Mouse (Mus musculus) heart, postnatal 4 days (tissue): ENCODE measurements around the gene Rasip1. TPM values are rescaled to one million over a fixed set of nuclear protein-coding genes. Genes with fewer than 3 reads are reported as not detected.
"Not testable (repeated sequence)": the region's sequence is repeated elsewhere in the genome, so short reads cannot be mapped to it uniquely, and the experiment has no call there.

Experiments
- DNase-seq: peaks from one replicate; pipeline ENCODE4 v3.0.0; 2021
- total RNA-seq, 2 experiments: library from RNA; stranded (reverse); gene quantifications; 2 replicates each; pipeline ENCODE4 v1.2.3; 2021

Rasip1 gene
- total RNA-seq, 2 experiments from 2014 or later: 50.0 to 50.5 TPM

- DNase-seq: no peak
Observed at GRCm38 (mm10) chr7:45644872-45645590, 17.7 kb downstream of the Rasip1 start.

- DNase-seq: no peak
Observed at GRCm38 (mm10) chr7:45645591-45645971, 18.3 kb downstream of the Rasip1 start.

GRCm38 (mm10) chr7:45646671-45647070, 19.4 kb downstream of the Rasip1 start:
- no peak for DNase-seq

GRCm38 (mm10) chr7:45649351-45649750, 22.1 kb downstream of the Rasip1 start:
- DNase-seq: peak; percentile 66

GRCm38 (mm10) chr7:45650484-45650883, 23.2 kb downstream of the Rasip1 start:
- DNase-seq: not testable (repeated sequence)

GRCm38 (mm10) chr7:45654424-45655047, 27.2 kb downstream of the Rasip1 start:
- no peak for DNase-seq

GRCm38 (mm10) chr7:45660746-45661478, 33.6 kb downstream of the Rasip1 start:
- no peak for DNase-seq

- not testable (repeated sequence) for DNase-seq
Observed at GRCm38 (mm10) chr7:45661702-45662101, 34.4 kb downstream of the Rasip1 start.

- DNase-seq: no peak
Observed at GRCm38 (mm10) chr7:45665303-45666138, 38.2 kb downstream of the Rasip1 start.

- no peak for DNase-seq
Observed at GRCm38 (mm10) chr7:45666161-45666560, 38.9 kb downstream of the Rasip1 start, which contains the start of gene Fut2. Fut2 (minus strand) TSS chr7:45666394.

- DNase-seq: no peak
Observed at GRCm38 (mm10) chr7:45667761-45668160, 40.5 kb downstream of the Rasip1 start.

- no peak for DNase-seq
Observed at GRCm38 (mm10) chr7:45668921-45669320, 41.6 kb downstream of the Rasip1 start.

- DNase-seq: no peak
Observed at GRCm38 (mm10) chr7:45677627-45678295, 50.5 kb downstream of the Rasip1 start.

- DNase-seq: no peak
Observed at GRCm38 (mm10) chr7:45678513-45678912, 51.2 kb downstream of the Rasip1 start.

- DNase-seq: peak; percentile 70
Observed at GRCm38 (mm10) chr7:45679966-45680621, 52.8 kb downstream of the Rasip1 start.

- peak; percentile 73 for DNase-seq
Observed at GRCm38 (mm10) chr7:45681046-45681736, 53.9 kb downstream of the Rasip1 start.

GRCm38 (mm10) chr7:45682144-45683126, 55.1 kb downstream of the Rasip1 start:
- peak; percentile 95 for DNase-seq

GRCm38 (mm10) chr7:45683396-45684050, 56.2 kb downstream of the Rasip1 start, which contains the start of gene Ntn5:
Ntn5 (plus strand) TSS chr7:45684022.
- no peak for DNase-seq

GRCm38 (mm10) chr7:45685811-45686210, 58.5 kb downstream of the Rasip1 start:
- DNase-seq: no peak
